Mouse (Mus musculus) thymus, postnatal 25 days (tissue): Measurements from ENCODE around the gene Shisa9.

Experiments
- DNase-seq: peaks from one replicate; pipeline ENCODE4 v3.0.0; 2022

Shisa9 gene

GRCm38 (mm10) chr16:12203055-12203454 is 219.1 kb downstream of the Shisa9 start:
- DNase-seq = no peak

GRCm38 (mm10) chr16:12204423-12204822 is 220.5 kb downstream of the Shisa9 start:
- DNase-seq = no peak

- no peak for DNase-seq
Observed at GRCm38 (mm10) chr16:12206421-12206950, 222.6 kb downstream of the Shisa9 start.

- DNase-seq = no peak
Observed at GRCm38 (mm10) chr16:12206951-12207350, 223.0 kb downstream of the Shisa9 start.

- DNase-seq = no peak
Observed at GRCm38 (mm10) chr16:12209355-12209754, 225.4 kb downstream of the Shisa9 start.

- DNase-seq = no peak
Observed at GRCm38 (mm10) chr16:12209819-12210218, 225.9 kb downstream of the Shisa9 start.

GRCm38 (mm10) chr16:12214018-12214417 is 230.1 kb downstream of the Shisa9 start:
- DNase-seq = no peak

GRCm38 (mm10) chr16:12217289-12218150 is 233.6 kb downstream of the Shisa9 start:
- no peak for DNase-seq

GRCm38 (mm10) chr16:12218151-12218532 is 234.2 kb downstream of the Shisa9 start:
- DNase-seq = no peak

GRCm38 (mm10) chr16:12219821-12220220 is 235.9 kb downstream of the Shisa9 start:
- no peak for DNase-seq

GRCm38 (mm10) chr16:12223537-12223936 is 239.6 kb downstream of the Shisa9 start:
- DNase-seq = no peak

- no peak for DNase-seq
Observed at GRCm38 (mm10) chr16:12226937-12227336, 243.0 kb downstream of the Shisa9 start.

- no peak for DNase-seq
Observed at GRCm38 (mm10) chr16:12233288-12233687, 249.4 kb downstream of the Shisa9 start.

- no peak for DNase-seq
Observed at GRCm38 (mm10) chr16:12234289-12234688, 250.4 kb downstream of the Shisa9 start.

GRCm38 (mm10) chr16:12238611-12239010 is 254.7 kb downstream of the Shisa9 start:
- DNase-seq = no peak

GRCm38 (mm10) chr16:12259361-12259760 is 275.4 kb downstream of the Shisa9 start:
- no peak for DNase-seq

GRCm38 (mm10) chr16:12265828-12266227 is 281.9 kb downstream of the Shisa9 start:
- DNase-seq = no peak

- no peak for DNase-seq
Observed at GRCm38 (mm10) chr16:12300523-12300922, 316.6 kb downstream of the Shisa9 start.

GRCm38 (mm10) chr16:12303420-12303819 is 319.5 kb downstream of the Shisa9 start:
- DNase-seq = no peak

GRCm38 (mm10) chr16:12307318-12307965 is 323.5 kb downstream of the Shisa9 start:
- no peak for DNase-seq

GRCm38 (mm10) chr16:12309826-12310225 is 325.9 kb downstream of the Shisa9 start:
- no peak for DNase-seq

- DNase-seq = no peak
Observed at GRCm38 (mm10) chr16:12315627-12316026, 331.7 kb downstream of the Shisa9 start.
